Mouse (Mus musculus): ENCODE results near the gene Nlrp5. TPM values are rescaled to one million over a fixed set of nuclear protein-coding genes. Genes with fewer than 3 reads are reported as not detected.

The Nlrp5 gene
- not detected for polyA plus RNA-seq (2015; fragmentation: Illumina TruSeq; extraction: RNeasy Lipid Tissue Mini Kit (QIAGEN cat#74804); ENCODE audit: insufficient read depth, low replicate concordance)

DNA sequence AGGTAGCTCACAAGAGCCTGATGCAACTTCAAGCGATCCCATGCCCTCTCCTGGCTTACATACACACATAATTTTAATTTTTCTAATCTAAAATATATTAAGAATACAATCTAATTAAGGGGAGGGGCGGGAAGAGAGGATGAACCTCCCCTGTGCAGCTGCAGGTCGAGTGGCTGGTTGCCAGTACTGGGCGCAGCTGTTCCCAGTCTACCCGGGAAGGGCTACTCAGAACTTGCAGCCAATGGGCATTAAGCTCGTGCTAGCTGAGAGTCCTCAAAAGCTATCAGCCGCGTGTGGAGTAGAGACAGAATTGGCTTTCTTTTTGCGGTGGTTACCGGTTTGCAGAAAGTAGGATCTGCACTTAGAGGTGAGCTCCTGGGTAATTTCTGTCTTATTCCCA is at the start of gene Nlrp5:
Nlrp5 (plus strand) TSS at position 301 of the 400 bp plus-strand sequence.

Other genes with a start within 250 kb of the Nlrp5 start
- gene Gm10662, start 241.4 kb upstream of the Nlrp5 start, polyA plus RNA-seq (2015; fragmentation: Illumina TruSeq; extraction: RNeasy Lipid Tissue Mini Kit (QIAGEN cat#74804); ENCODE audit: insufficient read depth, low replicate concordance): not detected
- not detected for gene Vmn1r165, start 168.6 kb upstream of the Nlrp5 start, polyA plus RNA-seq (2015; fragmentation: Illumina TruSeq; extraction: RNeasy Lipid Tissue Mini Kit (QIAGEN cat#74804); ENCODE audit: insufficient read depth, low replicate concordance)
- gene Vmn1r166, start 134.2 kb upstream of the Nlrp5 start, polyA plus RNA-seq (2015; fragmentation: Illumina TruSeq; extraction: RNeasy Lipid Tissue Mini Kit (QIAGEN cat#74804); ENCODE audit: insufficient read depth, low replicate concordance): not detected
- gene Gm6902, start 107.0 kb upstream of the Nlrp5 start, polyA plus RNA-seq (2015; fragmentation: Illumina TruSeq; extraction: RNeasy Lipid Tissue Mini Kit (QIAGEN cat#74804); ENCODE audit: insufficient read depth, low replicate concordance): not detected
- not detected for gene Nlrp4e, start 84.7 kb upstream of the Nlrp5 start, polyA plus RNA-seq (2015; fragmentation: Illumina TruSeq; extraction: RNeasy Lipid Tissue Mini Kit (QIAGEN cat#74804); ENCODE audit: insufficient read depth, low replicate concordance)
- gene Vmn1r167, start 121.3 kb downstream of the Nlrp5 start, polyA plus RNA-seq (2015; fragmentation: Illumina TruSeq; extraction: RNeasy Lipid Tissue Mini Kit (QIAGEN cat#74804); ENCODE audit: insufficient read depth, low replicate concordance): not detected
- gene Vmn1r168, start 153.8 kb downstream of the Nlrp5 start, polyA plus RNA-seq (2015; fragmentation: Illumina TruSeq; extraction: RNeasy Lipid Tissue Mini Kit (QIAGEN cat#74804); ENCODE audit: insufficient read depth, low replicate concordance): not detected
- gene Vmn1r169, start 189.6 kb downstream of the Nlrp5 start, polyA plus RNA-seq (2015; fragmentation: Illumina TruSeq; extraction: RNeasy Lipid Tissue Mini Kit (QIAGEN cat#74804); ENCODE audit: insufficient read depth, low replicate concordance): not detected
- gene Vmn1r170, start 220.3 kb downstream of the Nlrp5 start, polyA plus RNA-seq (2015; fragmentation: Illumina TruSeq; extraction: RNeasy Lipid Tissue Mini Kit (QIAGEN cat#74804); ENCODE audit: insufficient read depth, low replicate concordance): not detected
- gene Vmn1r171, start 244.8 kb downstream of the Nlrp5 start, polyA plus RNA-seq (2015; fragmentation: Illumina TruSeq; extraction: RNeasy Lipid Tissue Mini Kit (QIAGEN cat#74804); ENCODE audit: insufficient read depth, low replicate concordance): not detected